Mouse (Mus musculus) hindbrain, embryonic 13.5 days (tissue): ENCODE measurements around the gene Vdac2. TPM values are rescaled to one million over a fixed set of nuclear protein-coding genes. Genes with fewer than 3 reads are reported as not detected.

Experiments
- ATAC-seq: fragments of 200-750 bp; cut with Nextera tagmentation; 2 replicates; pipeline ENCODE4 v1.8.0; 2017; ENCODE audit warnings: moderate TSS enrichment; ENCODE audit not compliant: low FRiP score
- H3K27ac ChIP-seq: fragments of 300-500 bp; sonication (generic); 2 replicates; pipeline ENCODE4 v1.5.1; 2015; ENCODE audit warnings: inconsistent platforms, mild to moderate bottlenecking, moderate library complexity
- H3K27me3 ChIP-seq: fragments of 300-500 bp; sonication (generic); 2 replicates; pipeline ENCODE4 v1.6.1; 2015; ENCODE audit warnings: mild to moderate bottlenecking, inconsistent platforms
- H3K36me3 ChIP-seq: fragments of 300-500 bp; sonication (generic); 2 replicates; pipeline ENCODE4 v1.6.1; 2015; ENCODE audit warnings: mild to moderate bottlenecking, inconsistent platforms
- H3K4me1 ChIP-seq: fragments of 300-500 bp; sonication (generic); replicated peaks from 2 replicates; pipeline ENCODE4 v1.6.1; 2015; ENCODE audit warnings: inconsistent platforms
- H3K4me2 ChIP-seq: fragments of 300-500 bp; sonication (generic); 2 replicates; pipeline ENCODE4 v1.6.1; 2015; ENCODE audit warnings: inconsistent platforms, mild to moderate bottlenecking, moderate library complexity
- H3K4me3 ChIP-seq: fragments of 300-500 bp; sonication (generic); 2 replicates; pipeline ENCODE4 v1.5.1; 2015; ENCODE audit warnings: mild to moderate bottlenecking, inconsistent platforms
- H3K9ac ChIP-seq: fragments of 300-500 bp; sonication (generic); 2 replicates; pipeline ENCODE4 v1.6.1; 2015; ENCODE audit warnings: mild to moderate bottlenecking, inconsistent platforms
- H3K9me3 ChIP-seq: fragments of 300-500 bp; sonication (generic); 2 replicates; pipeline ENCODE4 v1.6.1; 2016; ENCODE audit warnings: inconsistent platforms
- WGBS: fragments of 180-500 bp; shearing (Covaris S2); methylation state at CpG from one replicate; pipeline ENCODE4 v1.1.7; 2015; 5-methylcytosine and 5-hydroxymethylcytosine counted together
- polyA plus RNA-seq: library from polyadenylated mRNA; unstranded; fragments of >200 nt; fragmentation: Nextera tagmentation; extraction: Ambion mirVana; gene quantifications from 2 replicates; pipeline ENCODE4 v1.2.1, GENCODE M21; 2015

Vdac2 gene
- 250 and 265 TPM in 2 replicates for polyA plus RNA-seq

- 86% methylated on average over 2 of the region's 2 CpGs for WGBS
- H3K9me3 ChIP-seq: no peaks in the 10 kb centered on the region
- H3K9ac ChIP-seq: no peak within 1 kb of the TSS
- H3K4me1 ChIP-seq: peaks cover 12% of the 10 kb centered on the region
- no peak within 1 kb of the TSS for H3K27ac ChIP-seq
- no peaks in the 10 kb centered on the region for H3K36me3 ChIP-seq
- no peak within 1 kb of the TSS for H3K4me3 ChIP-seq
- no peak within 1 kb of the TSS for H3K4me2 ChIP-seq
- no peak for ATAC-seq
- H3K27me3 ChIP-seq: no peaks in the 10 kb centered on the region
Measured at GRCm38 (mm10) chr14:21824938-21825337, at the start of gene Vdac2. Vdac2 (plus strand) TSS chr14:21825238.

GRCm38 (mm10) chr14:21776201-21776600 is 48.8 kb upstream of the Vdac2 start:
- H3K4me2 ChIP-seq: no peak overlapping the region
- no peaks in the 10 kb centered on the region for H3K27me3 ChIP-seq
- no peak overlapping the region for H3K9ac ChIP-seq
- no peak overlapping the region for H3K4me3 ChIP-seq
- WGBS: 86% methylated on average over 4 of the region's 4 CpGs
- no peak for ATAC-seq
- H3K4me1 ChIP-seq: no peaks in the 10 kb centered on the region
- no peak overlapping the region for H3K27ac ChIP-seq
- peaks cover 32% of the 10 kb centered on the region for H3K36me3 ChIP-seq
- no peaks in the 10 kb centered on the region for H3K9me3 ChIP-seq

GRCm38 (mm10) chr14:21786500-21786899 is 38.5 kb upstream of the Vdac2 start:
- H3K27me3 ChIP-seq: no peaks in the 10 kb centered on the region
- H3K27ac ChIP-seq: no peak overlapping the region
- H3K4me1 ChIP-seq: no peaks in the 10 kb centered on the region
- peaks cover 21% of the 10 kb centered on the region for H3K36me3 ChIP-seq
- no peak for ATAC-seq
- no peak overlapping the region for H3K4me3 ChIP-seq
- H3K4me2 ChIP-seq: no peak overlapping the region
- WGBS: 81% methylated on average over 4 of the region's 4 CpGs
- no peaks in the 10 kb centered on the region for H3K9me3 ChIP-seq
- no peak overlapping the region for H3K9ac ChIP-seq

- no peak overlapping the region for H3K4me2 ChIP-seq
- H3K9me3 ChIP-seq: no peaks in the 10 kb centered on the region
- no peak overlapping the region for H3K9ac ChIP-seq
- no peak for ATAC-seq
- no peaks in the 10 kb centered on the region for H3K27me3 ChIP-seq
- no peak overlapping the region for H3K4me3 ChIP-seq
- no peak overlapping the region for H3K27ac ChIP-seq
- WGBS: 84% methylated on average over 3 of the region's 3 CpGs
- no peaks in the 10 kb centered on the region for H3K4me1 ChIP-seq
- peaks cover 26% of the 10 kb centered on the region for H3K36me3 ChIP-seq
Measured at GRCm38 (mm10) chr14:21787374-21787773, 37.7 kb upstream of the Vdac2 start.

GRCm38 (mm10) chr14:21788121-21788520 is 36.9 kb upstream of the Vdac2 start:
- Histone ChIP-seq H3K4me3 (no peak overlapping the region), H3K27ac (no peak overlapping the region), H3K36me3 (peaks cover 32% of the 10 kb centered on the region), H3K27me3 (no peaks in the 10 kb centered on the region), H3K9ac (no peak overlapping the region), H3K9me3 (no peaks in the 10 kb centered on the region), H3K4me2 (no peak overlapping the region), H3K4me1 (no peaks in the 10 kb centered on the region)
- no peak for ATAC-seq
- WGBS: 93% methylated on average over 5 of the region's 5 CpGs

GRCm38 (mm10) chr14:21790585-21791251 is 34.3 kb upstream of the Vdac2 start:
- 0 out of 2 replicates have a peak, but pooled peaks cover 3% of the 10 kb centered on the region for H3K4me1 ChIP-seq
- no peaks in the 10 kb centered on the region for H3K9me3 ChIP-seq
- H3K36me3 ChIP-seq: peaks cover 30% of the 10 kb centered on the region
- H3K27me3 ChIP-seq: no peaks in the 10 kb centered on the region
- H3K27ac ChIP-seq: no peak overlapping the region
- no peak overlapping the region for H3K4me2 ChIP-seq
- no peak overlapping the region for H3K9ac ChIP-seq
- WGBS: 97% methylated on average over 9 of the region's 9 CpGs
- no peak overlapping the region for H3K4me3 ChIP-seq
- ATAC-seq: no peak

GRCm38 (mm10) chr14:21791722-21792121 is 33.3 kb upstream of the Vdac2 start:
- Histone ChIP-seq H3K27ac (no peak overlapping the region), H3K4me1 (0 out of 2 replicates have a peak, but pooled peaks cover 3% of the 10 kb centered on the region), H3K9me3 (no peaks in the 10 kb centered on the region), H3K4me2 (no peak overlapping the region), H3K27me3 (no peaks in the 10 kb centered on the region), H3K4me3 (no peak overlapping the region), H3K36me3 (peaks cover 30% of the 10 kb centered on the region), H3K9ac (no peak overlapping the region)
- WGBS: 94% methylated on average over 4 of the region's 4 CpGs
- no peak for ATAC-seq

- Histone ChIP-seq H3K27me3 (no peaks in the 10 kb centered on the region), H3K27ac (no peak overlapping the region), H3K4me1 (0 out of 2 replicates have a peak, but pooled peaks cover 3% of the 10 kb centered on the region), H3K4me2 (no peak overlapping the region), H3K9ac (no peak overlapping the region), H3K36me3 (peaks cover 30% of the 10 kb centered on the region), H3K9me3 (no peaks in the 10 kb centered on the region), H3K4me3 (no peak overlapping the region)
- ATAC-seq: no peak
- 94% methylated on average over 6 of the region's 6 CpGs for WGBS
Measured at GRCm38 (mm10) chr14:21792250-21792649, 32.8 kb upstream of the Vdac2 start.

GRCm38 (mm10) chr14:21800641-21801040 is 24.4 kb upstream of the Vdac2 start:
- Histone ChIP-seq H3K4me2 (no peak overlapping the region), H3K4me3 (no peak overlapping the region), H3K27me3 (no peaks in the 10 kb centered on the region), H3K27ac (no peak overlapping the region), H3K36me3 (peaks cover 8% of the 10 kb centered on the region; the same call in 1 of the 2 replicates), H3K9me3 (no peaks in the 10 kb centered on the region), H3K9ac (no peak overlapping the region), H3K4me1 (no peaks in the 10 kb centered on the region)
- no peak for ATAC-seq
- WGBS: 98% methylated on average over 4 of the region's 4 CpGs

- Histone ChIP-seq H3K4me3 (no peak overlapping the region), H3K36me3 (peaks cover 8% of the 10 kb centered on the region; the same call in 1 of the 2 replicates), H3K9me3 (no peaks in the 10 kb centered on the region), H3K9ac (no peak overlapping the region), H3K4me1 (no peaks in the 10 kb centered on the region), H3K4me2 (no peak overlapping the region), H3K27me3 (no peaks in the 10 kb centered on the region), H3K27ac (no peak overlapping the region)
- 80% methylated on average over 7 of the region's 7 CpGs for WGBS
- ATAC-seq: no peak
Measured at GRCm38 (mm10) chr14:21801624-21802023, 23.4 kb upstream of the Vdac2 start.

- Histone ChIP-seq H3K9me3 (no peaks in the 10 kb centered on the region), H3K27ac (no peak overlapping the region), H3K36me3 (peaks cover 8% of the 10 kb centered on the region; the same call in 1 of the 2 replicates), H3K27me3 (no peaks in the 10 kb centered on the region), H3K9ac (no peak overlapping the region), H3K4me1 (no peaks in the 10 kb centered on the region), H3K4me3 (no peak overlapping the region), H3K4me2 (no peak overlapping the region)
- ATAC-seq: no peak
- 94% methylated on average over 6 of the region's 6 CpGs for WGBS
Measured at GRCm38 (mm10) chr14:21802543-21803206, 22.4 kb upstream of the Vdac2 start.

GRCm38 (mm10) chr14:21806203-21806602 is 18.8 kb upstream of the Vdac2 start:
- no peak for ATAC-seq
- Histone ChIP-seq H3K36me3 (no peaks in the 10 kb centered on the region), H3K9ac (no peak overlapping the region), H3K27me3 (no peaks in the 10 kb centered on the region), H3K27ac (no peak overlapping the region), H3K9me3 (no peaks in the 10 kb centered on the region), H3K4me2 (no peak overlapping the region), H3K4me1 (no peaks in the 10 kb centered on the region), H3K4me3 (no peak overlapping the region)
- WGBS: 92% methylated on average over 2 of the region's 2 CpGs
